Mouse (Mus musculus) mouse trophoblast stem cell (cell line): ENCODE measurements around the gene Setd4.

Experiments
- in situ Hi-C, 2 experiments: fragments of 300-500 bp; cut with MseI, MboI; formaldehyde crosslinking; loops; 2 replicates in 1 of 2; 3 replicates in 1 of 2; pipeline ENCODE4 v1.15.1; 2025

Gene Setd4

GRCm38 (mm10) chr16:93546354-93546965, 57.4 kb downstream of the Setd4 start:
- in situ Hi-C loops = no loop called here

- in situ Hi-C loops = no loop called here
These were observed 58.9 kb downstream of the Setd4 start for GRCm38 (mm10) chr16:93544931-93545330.

GRCm38 (mm10) chr16:93543704-93544103, 60.2 kb downstream of the Setd4 start:
- in situ Hi-C loops = no loop called here

GRCm38 (mm10) chr16:93539891-93540290, 64.0 kb downstream of the Setd4 start:
- in situ Hi-C loops = no loop called here

- in situ Hi-C loops = no loop called here
These were observed 68.6 kb downstream of the Setd4 start for GRCm38 (mm10) chr16:93535151-93535853.
